Mouse (Mus musculus) hindbrain, postnatal 0 days (tissue): ENCODE data around the gene Lrrc75b. TPM values are rescaled to one million over a fixed set of nuclear protein-coding genes. Genes with fewer than 3 reads are reported as not detected.

Source experiments
- ATAC-seq: fragments of 200-750 bp; cut with Nextera tagmentation; 2 replicates; pipeline ENCODE4 v1.8.0; 2017; ENCODE audit warnings: mild to moderate bottlenecking, moderate TSS enrichment, moderate library complexity
- DNase-seq: peaks from one replicate; pipeline ENCODE4 v3.0.0-alpha.2; 2015; ENCODE audit warnings: low spot score
- H3K27ac ChIP-seq: fragments of 300-500 bp; sonication (generic); 2 replicates; pipeline ENCODE4 v1.5.1; 2014; ENCODE audit warnings: mild to moderate bottlenecking
- H3K27me3 ChIP-seq: fragments of 300-500 bp; sonication (generic); 2 replicates; pipeline ENCODE4 v1.6.1; 2014; ENCODE audit warnings: low read length, mixed read lengths; ENCODE audit not compliant: insufficient read depth
- H3K36me3 ChIP-seq: fragments of 300-500 bp; sonication (generic); 2 replicates; pipeline ENCODE4 v1.6.1; 2014; ENCODE audit warnings: low read length, mixed read lengths; ENCODE audit not compliant: insufficient read depth
- H3K4me1 ChIP-seq: fragments of 300-500 bp; sonication (generic); 2 replicates; pipeline ENCODE4 v1.6.1; 2014; ENCODE audit warnings: antibody characterized with exemption, low read length, mixed read lengths; ENCODE audit not compliant: insufficient read depth
- H3K4me2 ChIP-seq: fragments of 300-500 bp; sonication (generic); 2 replicates; pipeline ENCODE4 v1.6.1; 2014; ENCODE audit warnings: low read depth, mild to moderate bottlenecking, low read length, moderate library complexity, mixed read lengths
- H3K4me3 ChIP-seq: fragments of 300-500 bp; sonication (generic); 2 replicates; pipeline ENCODE4 v1.5.1; 2014; ENCODE audit warnings: low read length
- H3K9ac ChIP-seq: fragments of 300-500 bp; sonication (generic); replicated peaks from 2 replicates; pipeline ENCODE4 v1.6.1; 2014; ENCODE audit warnings: mild to moderate bottlenecking, low read length, moderate library complexity, mixed read lengths
- H3K9me3 ChIP-seq: fragments of 300-500 bp; sonication (generic); 2 replicates; pipeline ENCODE4 v1.6.1; 2016; ENCODE audit warnings: low read length, mixed read lengths
- CTCF ChIP-seq: IDR thresholded peaks from 2 replicates; pipeline ENCODE4 v1.5.1; 2016; ENCODE audit warnings: antibody characterized with exemption, control low read depth, low read depth
- WGBS: fragments of 180-500 bp; shearing (Covaris S2); extraction: QIAGEN DNeasy Blood & Tissue Kit; methylation state at CpG from one replicate; pipeline ENCODE4 v1.1.7; 2014; 5-methylcytosine and 5-hydroxymethylcytosine counted together
- polyA plus RNA-seq: library from polyadenylated mRNA; unstranded; fragments of >200 nt; fragmentation: Nextera tagmentation; extraction: Ambion mirVana; gene quantifications from 2 replicates; pipeline ENCODE4 v1.2.1, GENCODE M21; 2015
- total RNA-seq: library from RNA; depleted of rRNA; stranded (reverse); fragments of >200 nt; gene quantifications from 2 replicates; pipeline ENCODE4 v1.2.3, GENCODE M21; 2014

Lrrc75b gene
- total and polyA plus RNA-seq, 2 experiments from 2014 or later: 26.0 to 30.3 TPM

DNA sequence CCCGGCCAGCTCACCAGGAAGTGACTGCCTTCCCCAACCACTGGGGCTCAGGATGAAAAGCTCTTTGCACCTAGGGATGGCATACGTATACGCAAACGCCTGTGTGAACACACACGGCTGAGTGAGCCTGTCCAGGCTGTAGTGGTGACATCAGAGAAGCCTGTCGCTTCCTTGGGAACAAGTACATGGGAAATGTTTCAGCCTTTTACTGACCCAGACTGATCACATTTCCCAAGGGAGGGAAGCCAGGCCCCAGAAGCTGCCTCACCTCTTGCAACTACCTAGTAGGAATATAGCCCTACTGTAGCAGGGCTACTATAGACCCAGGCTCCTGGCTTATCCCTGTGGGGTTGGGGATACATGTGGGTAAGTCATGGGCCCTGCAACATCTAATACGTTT lies 32.5 kb upstream of the Lrrc75b start:
- 82% methylated on average over 7 of the region's 7 CpGs for WGBS
- ATAC-seq: no peak
- no peak overlapping the region for H3K27ac ChIP-seq
- H3K36me3 ChIP-seq: no peaks in the 10 kb centered on the region
- no peak overlapping the region for H3K4me2 ChIP-seq
- H3K27me3 ChIP-seq: no peaks in the 10 kb centered on the region
- no peak overlapping the region for H3K9ac ChIP-seq
- no peak for DNase-seq
- no peak overlapping the region for H3K4me3 ChIP-seq
- H3K4me1 ChIP-seq: peaks cover 9% of the 10 kb centered on the region; the same call in 1 of the 2 replicates
- no peaks in the 10 kb centered on the region for H3K9me3 ChIP-seq
- no peak for TF ChIP-seq CTCF

- WGBS: 75% methylated on average over 12 of the region's 12 CpGs
- ATAC-seq: no peak
- no peaks in the 10 kb centered on the region for H3K36me3 ChIP-seq
- no peaks in the 10 kb centered on the region for H3K9me3 ChIP-seq
- no peak overlapping the region for H3K4me2 ChIP-seq
- H3K9ac ChIP-seq: no peak overlapping the region
- DNase-seq: no peak
- H3K27ac ChIP-seq: no peak overlapping the region; the same call in 1 of the 2 replicates
- TF ChIP-seq CTCF: no peak
- H3K4me3 ChIP-seq: no peak overlapping the region
- no peaks in the 10 kb centered on the region for H3K27me3 ChIP-seq
- H3K4me1 ChIP-seq: peaks cover 9% of the 10 kb centered on the region; the same call in 1 of the 2 replicates
These were observed 31.2 kb upstream of the Lrrc75b start for GRCm38 (mm10) chr10:75591211-75591894.

DNA sequence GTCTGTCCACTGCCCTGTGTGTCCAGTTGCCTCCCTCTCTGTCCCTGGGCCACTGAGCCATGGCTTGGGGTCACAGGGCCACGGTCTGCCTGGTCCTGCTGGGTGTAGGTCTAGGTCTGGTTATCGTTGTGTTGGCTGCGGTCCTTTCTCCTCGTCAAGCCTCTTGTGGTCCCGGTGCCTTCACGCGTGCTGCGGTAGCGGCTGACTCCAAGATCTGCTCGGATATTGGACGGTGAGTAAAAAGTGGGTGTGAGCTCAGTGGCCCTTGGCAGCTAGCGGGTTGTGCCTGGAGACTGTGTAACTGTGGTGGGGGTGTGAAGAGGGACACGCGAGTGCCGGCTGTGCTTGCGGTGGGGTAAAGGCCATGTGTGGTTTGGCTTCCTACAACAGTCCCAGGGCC lies 29.5 kb upstream of the Lrrc75b start:
- Histone ChIP-seq H3K4me2 (peak overlapping the region; percentile 16; the same call in 1 of the 2 replicates), H3K27me3 (no peaks in the 10 kb centered on the region), H3K9me3 (no peaks in the 10 kb centered on the region), H3K4me3 (no peak overlapping the region), H3K4me1 (peaks cover 9% of the 10 kb centered on the region; the same call in 1 of the 2 replicates), H3K27ac (peak overlapping the region; percentile 2; the same call in 1 of the 2 replicates), H3K36me3 (no peaks in the 10 kb centered on the region), H3K9ac (no peak overlapping the region)
- DNase-seq (no peak), ATAC-seq (no peak)
- TF ChIP-seq CTCF: no peak
- WGBS: 60% methylated on average over 16 of the region's 16 CpGs

DNA sequence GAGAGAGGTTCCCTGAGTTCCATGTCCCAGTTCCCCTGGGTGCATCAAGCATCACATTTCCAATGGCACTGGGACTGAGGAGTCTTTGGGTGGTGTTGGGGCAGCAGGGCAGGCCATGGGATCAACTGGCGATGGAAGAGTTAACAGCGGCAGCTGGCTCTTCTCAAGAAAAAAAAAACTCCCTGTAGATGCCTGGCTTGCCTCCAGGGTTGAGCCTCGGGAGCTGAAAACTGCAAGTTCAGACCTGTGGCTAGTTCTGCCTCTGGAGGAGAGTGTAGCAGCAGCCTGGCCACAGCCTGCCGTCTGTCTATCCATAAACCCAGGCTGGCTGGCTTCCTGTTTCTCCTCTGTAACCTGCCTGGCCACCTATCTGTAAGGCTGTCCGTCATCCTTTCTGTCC lies 29.0 kb upstream of the Lrrc75b start, which contains the start of gene Ggt5:
Ggt5 (plus strand) TSS at position 212 of the 400 bp plus-strand sequence.
- TF ChIP-seq CTCF: no peak
- DNase-seq: peak; percentile 75

DNA sequence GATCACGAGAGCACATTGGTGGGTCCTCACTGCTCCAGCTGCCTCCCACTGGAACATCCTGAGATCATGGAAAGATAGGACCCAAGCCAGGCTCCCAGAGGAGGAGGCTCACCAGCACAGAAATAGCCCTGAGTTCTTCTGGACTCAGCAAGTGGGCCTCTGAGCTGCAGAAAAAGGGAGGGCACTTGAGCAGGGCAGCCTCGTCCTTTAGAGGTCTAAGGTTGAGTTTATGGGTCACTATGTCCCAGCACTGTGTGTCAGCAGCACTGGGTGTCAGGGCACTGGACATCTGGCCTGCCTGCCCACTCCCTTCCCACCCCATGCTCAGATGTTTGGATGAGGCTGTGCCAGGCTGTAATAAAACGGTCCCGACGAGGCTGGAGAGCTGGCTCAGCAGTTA lies 28.2 kb upstream of the Lrrc75b start:
- DNase-seq: no peak
- Histone ChIP-seq H3K9ac (no peak overlapping the region), H3K27me3 (no peaks in the 10 kb centered on the region), H3K36me3 (no peaks in the 10 kb centered on the region), H3K9me3 (no peaks in the 10 kb centered on the region), H3K4me3 (no peak overlapping the region), H3K4me1 (peaks cover 9% of the 10 kb centered on the region; the same call in 1 of the 2 replicates), H3K4me2 (no peak overlapping the region), H3K27ac (no peak overlapping the region)
- ATAC-seq: no peak
- WGBS: 55% methylated on average over 5 of the region's 5 CpGs
- TF ChIP-seq CTCF: no peak

More for the DNA sequence above, 29.0 kb upstream of the Lrrc75b start, which contains the start of gene Ggt5:
- Histone ChIP-seq H3K9me3 (no peaks in the 10 kb centered on the region), H3K4me1 (peaks cover 9% of the 10 kb centered on the region; the same call in 1 of the 2 replicates), H3K27ac (peak within 1 kb of the TSS; percentile 2; the same call in 1 of the 2 replicates), H3K27me3 (no peaks in the 10 kb centered on the region), H3K4me3 (no peak within 1 kb of the TSS), H3K4me2 (peak within 1 kb of the TSS; percentile 16; the same call in 1 of the 2 replicates), H3K36me3 (no peaks in the 10 kb centered on the region), H3K9ac (no peak within 1 kb of the TSS)
- ATAC-seq: no peak
- WGBS: 26% methylated on average over 5 of the region's 5 CpGs

- DNase-seq: no peak
- H3K27me3 ChIP-seq: no peaks in the 10 kb centered on the region
- H3K9ac ChIP-seq: no peak overlapping the region
- peaks cover 9% of the 10 kb centered on the region; the same call in 1 of the 2 replicates for H3K4me1 ChIP-seq
- no peak overlapping the region for H3K4me2 ChIP-seq
- H3K4me3 ChIP-seq: no peak overlapping the region
- no peak overlapping the region for H3K27ac ChIP-seq
- no peak for TF ChIP-seq CTCF
- 92% methylated on average over 4 of the region's 4 CpGs for WGBS
- no peaks in the 10 kb centered on the region for H3K9me3 ChIP-seq
- ATAC-seq: no peak
- H3K36me3 ChIP-seq: no peaks in the 10 kb centered on the region
These were observed 27.7 kb upstream of the Lrrc75b start for GRCm38 (mm10) chr10:75587781-75588180.

DNA sequence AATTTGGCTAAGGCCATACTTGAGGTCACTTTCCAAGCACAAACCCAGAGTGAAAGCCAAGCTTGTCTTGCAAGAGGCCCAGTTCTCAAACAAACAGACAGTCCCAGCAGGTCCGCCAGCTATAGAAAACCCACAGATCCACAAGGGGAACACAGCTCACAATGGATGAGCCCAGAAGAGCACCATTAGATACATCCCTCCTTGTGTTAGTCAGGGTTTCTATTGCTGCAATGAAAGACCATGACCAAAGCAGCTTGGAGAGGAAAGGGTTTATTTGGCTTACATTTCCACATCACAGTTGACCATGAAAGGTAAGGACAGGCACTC lies 26.4 kb upstream of the Lrrc75b start:
- Histone ChIP-seq H3K9ac (no peak overlapping the region), H3K4me1 (peaks cover 9% of the 10 kb centered on the region; the same call in 1 of the 2 replicates), H3K4me2 (no peak overlapping the region), H3K27ac (no peak overlapping the region), H3K36me3 (no peaks in the 10 kb centered on the region), H3K9me3 (no peaks in the 10 kb centered on the region), H3K4me3 (no peak overlapping the region), H3K27me3 (no peaks in the 10 kb centered on the region)
- DNase-seq: no peak
- no peak for TF ChIP-seq CTCF
- 58% methylated on average over 1 of the region's 1 CpGs for WGBS
- ATAC-seq: no peak
